Mouse (Mus musculus): ENCODE results near the gene Fras1. TPM values are rescaled to one million over a fixed set of nuclear protein-coding genes. Genes with fewer than 3 reads are reported as not detected.

Gene Fras1
- polyA plus RNA-seq, 1 experiment from 2014 or later, result 34.5 TPM

DNA sequence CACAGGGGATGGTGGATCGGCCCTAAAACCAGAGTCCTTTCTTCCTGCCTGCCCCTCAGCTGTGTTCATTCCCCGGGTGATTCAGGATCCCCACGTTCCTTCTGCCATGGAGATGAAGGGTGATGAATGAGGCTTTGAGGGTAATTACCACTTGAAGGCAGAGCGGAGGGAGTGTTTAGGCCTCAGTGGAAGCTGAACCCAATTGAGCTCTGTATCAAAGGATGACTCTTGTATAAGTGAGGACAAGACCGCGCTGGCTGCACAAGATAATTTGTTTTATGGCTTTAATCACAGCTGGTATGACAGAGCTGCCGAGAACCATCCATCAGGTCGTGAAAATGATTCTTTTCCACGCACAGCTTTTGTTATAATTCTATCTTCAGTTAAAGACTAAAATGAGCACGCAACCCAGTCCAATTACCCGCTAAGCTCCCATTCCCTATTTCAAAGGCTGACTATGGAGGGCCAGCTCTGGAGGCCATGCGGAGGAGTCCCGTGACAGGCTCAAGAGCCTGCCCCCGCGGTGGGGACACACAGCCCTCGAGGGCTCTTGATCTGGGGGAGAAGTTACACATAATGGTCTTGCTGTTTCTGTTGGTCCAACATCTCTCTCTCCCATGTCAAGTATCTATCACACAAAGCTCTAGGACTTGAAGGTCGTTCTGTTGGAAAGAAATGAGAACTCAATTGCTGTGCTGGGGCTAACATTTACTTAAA, 261.5 kb downstream of the Fras1 start:
- H3K4me1 ChIP-seq (ENCODE audit: control insufficient read depth in 2 of 2, insufficient read depth in 2 of 2, low read length in 2 of 2), result peaks cover 2 to 10% of the 10 kb centered on the region in 2 experiments
- H3K36me3 ChIP-seq (ENCODE audit: control insufficient read depth, insufficient read depth, low read length), result peaks cover 10% of the 10 kb centered on the region; the same call in 1 of the 2 replicates
- no peak overlapping the region for H3K9ac ChIP-seq (ENCODE audit: low read length)
- 83% methylated on average over 17 of the region's 17 CpGs for WGBS
- no peak for ATAC-seq (ENCODE audit: insufficient number of reproducible peaks, insufficient read depth, low FRiP score, low read depth)
- H3K4me2 ChIP-seq (ENCODE audit: low read length), result no peak overlapping the region
- H3K27ac ChIP-seq (replicated peaks in 1 of 2; ENCODE audit: control insufficient read depth in 1 of 2, insufficient read depth in 1 of 2, low read depth in 2 of 2, low read length in 2 of 2), result no peak overlapping the region
- no peak overlapping the region for H3K4me3 ChIP-seq (ENCODE audit: control insufficient read depth in 1 of 2, insufficient read depth in 1 of 2, low read depth in 1 of 2, low read length in 2 of 2)
- H3K27me3 ChIP-seq (ENCODE audit: control insufficient read depth, insufficient read depth, low read length), result no peaks in the 10 kb centered on the region
- H3K9me3 ChIP-seq (ENCODE audit: control insufficient read depth, low read length), result peaks cover 3% of the 10 kb centered on the region; the same call in 1 of the 2 replicates

DNA sequence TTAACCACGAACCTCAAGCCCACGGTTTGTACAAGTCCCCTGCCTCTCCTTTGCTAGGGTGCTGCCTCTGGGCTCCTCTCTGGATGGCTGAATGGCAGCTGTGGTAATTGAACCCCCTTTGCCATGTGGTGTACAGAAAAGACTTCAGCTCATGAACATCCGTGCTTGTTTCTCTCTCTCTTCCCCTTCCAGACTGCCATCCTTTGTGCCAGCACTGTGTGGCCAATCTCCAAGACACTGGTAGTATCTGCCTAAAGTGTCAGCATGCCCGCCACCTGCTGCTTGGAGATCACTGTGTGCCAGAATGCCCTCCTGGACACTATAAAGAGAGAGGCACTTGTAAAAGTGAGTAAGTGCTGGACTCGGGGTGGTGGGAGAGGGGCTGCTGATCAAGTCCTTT, 262.1 kb downstream of the Fras1 start:
- Histone ChIP-seq H3K27me3 (ENCODE audit: control insufficient read depth, insufficient read depth, low read length) (no peaks in the 10 kb centered on the region), H3K4me2 (ENCODE audit: low read length) (no peak overlapping the region), H3K4me1 (ENCODE audit: control insufficient read depth in 2 of 2, insufficient read depth in 2 of 2, low read length in 2 of 2) (peaks cover 2 to 4% of the 10 kb centered on the region in 2 experiments; a peak in 3 of 4 replicates), H3K36me3 (ENCODE audit: control insufficient read depth, insufficient read depth, low read length) (peaks cover 10% of the 10 kb centered on the region; the same call in 1 of the 2 replicates), H3K4me3 (ENCODE audit: control insufficient read depth in 1 of 2, insufficient read depth in 1 of 2, low read depth in 1 of 2, low read length in 2 of 2) (no peak overlapping the region), H3K9me3 (ENCODE audit: control insufficient read depth, low read length) (peaks cover 3% of the 10 kb centered on the region; the same call in 1 of the 2 replicates), H3K27ac (replicated peaks in 1 of 2; ENCODE audit: control insufficient read depth in 1 of 2, insufficient read depth in 1 of 2, low read depth in 2 of 2, low read length in 2 of 2) (no peak overlapping the region), H3K9ac (ENCODE audit: low read length) (no peak overlapping the region)
- no peak for ATAC-seq (ENCODE audit: insufficient number of reproducible peaks, insufficient read depth, low FRiP score, low read depth)
- 83% methylated on average over 5 of the region's 5 CpGs for WGBS

DNA sequence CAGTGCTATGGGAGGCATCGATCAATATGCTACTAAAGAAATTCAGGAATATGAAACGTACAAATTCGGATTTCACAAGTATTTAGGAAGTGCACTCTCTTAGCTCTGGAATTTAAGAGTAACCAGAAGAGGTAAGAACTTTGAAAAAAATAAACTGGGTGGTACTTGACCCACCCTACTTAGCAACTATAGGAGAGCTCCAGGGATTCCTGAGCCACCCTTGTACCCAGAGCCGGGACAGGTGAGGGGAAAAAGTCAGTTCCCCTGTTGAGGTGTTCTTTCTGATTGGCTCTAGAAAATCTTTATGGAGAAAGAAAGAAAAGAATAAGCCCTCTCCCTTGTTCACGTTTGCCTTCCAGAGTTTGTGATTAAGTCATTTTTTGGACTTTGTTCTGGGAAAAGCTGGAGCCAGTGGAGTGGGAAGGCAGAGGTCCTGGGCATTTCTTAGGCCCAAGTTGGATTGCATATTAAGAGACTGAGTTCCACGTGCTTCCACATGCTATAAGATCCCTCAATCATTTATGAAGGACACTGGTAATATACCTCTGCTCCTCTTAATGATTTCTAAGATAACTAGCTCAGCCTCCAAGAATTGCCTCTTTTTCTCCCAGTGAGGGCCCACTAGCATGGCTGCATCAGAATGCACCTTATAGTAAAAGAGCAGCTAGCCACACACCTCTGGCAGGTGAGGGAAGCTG, 265.6 kb downstream of the Fras1 start:
- Histone ChIP-seq H3K27me3 (ENCODE audit: control insufficient read depth, insufficient read depth, low read length) (no peaks in the 10 kb centered on the region), H3K36me3 (ENCODE audit: control insufficient read depth, insufficient read depth, low read length) (peaks cover 19% of the 10 kb centered on the region; the same call in 1 of the 2 replicates), H3K4me2 (ENCODE audit: low read length) (no peak overlapping the region), H3K9ac (ENCODE audit: low read length) (no peak overlapping the region), H3K4me3 (ENCODE audit: control insufficient read depth in 1 of 2, insufficient read depth in 1 of 2, low read depth in 1 of 2, low read length in 2 of 2) (no peak overlapping the region), H3K9me3 (ENCODE audit: control insufficient read depth, low read length) (peaks cover 2% of the 10 kb centered on the region; the same call in 1 of the 2 replicates), H3K4me1 (ENCODE audit: control insufficient read depth in 2 of 2, insufficient read depth in 2 of 2, low read length in 2 of 2) (no peaks in the 10 kb centered on the region), H3K27ac (replicated peaks in 1 of 2; ENCODE audit: control insufficient read depth in 1 of 2, insufficient read depth in 1 of 2, low read depth in 2 of 2, low read length in 2 of 2) (no peak overlapping the region)
- whole genome bisulfite sequencing, result 87% methylated on average over 6 of the region's 6 CpGs
- no peak for ATAC-seq (ENCODE audit: insufficient number of reproducible peaks, insufficient read depth, low FRiP score, low read depth)

DNA sequence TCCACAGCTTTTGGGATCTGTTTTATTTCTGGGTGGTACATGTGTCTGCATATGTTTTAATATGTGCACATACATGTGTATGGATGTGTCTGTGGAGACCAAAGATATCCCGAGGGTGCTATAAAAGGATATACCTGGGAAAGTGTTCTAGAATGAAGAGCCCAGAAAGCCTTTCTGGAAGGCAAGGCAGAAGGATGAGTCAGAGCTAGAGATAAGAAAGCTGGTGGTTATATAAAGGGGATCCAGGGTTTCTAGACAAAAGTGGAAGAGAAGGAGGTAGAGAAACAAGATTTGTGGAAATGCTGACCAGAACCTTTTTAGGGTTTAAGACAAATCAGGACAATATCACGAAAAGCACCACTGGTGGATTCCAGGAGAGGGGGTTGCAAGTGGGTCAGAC, 267.5 kb downstream of the Fras1 start:
- Histone ChIP-seq H3K4me3 (ENCODE audit: control insufficient read depth in 1 of 2, insufficient read depth in 1 of 2, low read depth in 1 of 2, low read length in 2 of 2) (no peak overlapping the region), H3K4me1 (ENCODE audit: control insufficient read depth in 2 of 2, insufficient read depth in 2 of 2, low read length in 2 of 2) (no peaks in the 10 kb centered on the region), H3K9ac (ENCODE audit: low read length) (no peak overlapping the region), H3K36me3 (ENCODE audit: control insufficient read depth, insufficient read depth, low read length) (peaks cover 23% of the 10 kb centered on the region; the same call in 1 of the 2 replicates), H3K27me3 (ENCODE audit: control insufficient read depth, insufficient read depth, low read length) (no peaks in the 10 kb centered on the region), H3K27ac (replicated peaks in 1 of 2; ENCODE audit: control insufficient read depth in 1 of 2, insufficient read depth in 1 of 2, low read depth in 2 of 2, low read length in 2 of 2) (no peak overlapping the region), H3K9me3 (ENCODE audit: control insufficient read depth, low read length) (no peaks in the 10 kb centered on the region), H3K4me2 (ENCODE audit: low read length) (no peak overlapping the region)
- 83% methylated on average over 2 of the region's 2 CpGs for WGBS
- ATAC-seq (ENCODE audit: insufficient number of reproducible peaks, insufficient read depth, low FRiP score, low read depth), result no peak

DNA sequence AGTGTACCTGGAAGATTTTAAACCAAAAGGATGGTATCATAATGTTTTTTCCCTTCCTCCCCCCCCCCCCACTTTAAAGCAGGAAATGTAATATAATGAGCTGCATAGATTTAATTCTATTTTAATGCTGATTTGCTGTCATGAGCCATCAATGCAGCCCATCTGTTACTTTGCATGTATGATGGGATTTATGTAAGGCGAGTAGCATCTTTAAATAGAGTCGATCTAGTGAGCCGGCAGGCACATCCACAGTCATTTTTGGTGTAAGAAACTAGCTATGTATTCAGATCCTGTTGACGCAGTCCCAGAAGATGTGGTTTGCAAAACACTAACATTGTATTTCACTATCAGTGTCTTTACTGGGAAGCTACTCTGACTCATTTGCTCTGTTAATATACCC, 301.9 kb downstream of the Fras1 start:
- no peak overlapping the region for H3K27ac ChIP-seq (replicated peaks in 1 of 2; ENCODE audit: control insufficient read depth in 1 of 2, insufficient read depth in 1 of 2, low read depth in 2 of 2, low read length in 2 of 2)
- no peak overlapping the region for H3K9ac ChIP-seq (ENCODE audit: low read length)
- peaks cover 10% of the 10 kb centered on the region; the same call in 1 of the 2 replicates for H3K36me3 ChIP-seq (ENCODE audit: control insufficient read depth, insufficient read depth, low read length)
- 91% methylated on average over 4 of the region's 4 CpGs for WGBS
- no peak overlapping the region for H3K4me2 ChIP-seq (ENCODE audit: low read length)
- no peaks in the 10 kb centered on the region for H3K27me3 ChIP-seq (ENCODE audit: control insufficient read depth, insufficient read depth, low read length)
- 0 out of 4 replicates have a peak, but pooled peaks cover 0 to under 1% of the 10 kb centered on the region in 2 experiments for H3K4me1 ChIP-seq (ENCODE audit: control insufficient read depth in 2 of 2, insufficient read depth in 2 of 2, low read length in 2 of 2)
- no peak for ATAC-seq (ENCODE audit: insufficient number of reproducible peaks, insufficient read depth, low FRiP score, low read depth)
- no peaks in the 10 kb centered on the region for H3K9me3 ChIP-seq (ENCODE audit: control insufficient read depth, low read length)
- no peak overlapping the region for H3K4me3 ChIP-seq (ENCODE audit: control insufficient read depth in 1 of 2, insufficient read depth in 1 of 2, low read depth in 1 of 2, low read length in 2 of 2)

DNA sequence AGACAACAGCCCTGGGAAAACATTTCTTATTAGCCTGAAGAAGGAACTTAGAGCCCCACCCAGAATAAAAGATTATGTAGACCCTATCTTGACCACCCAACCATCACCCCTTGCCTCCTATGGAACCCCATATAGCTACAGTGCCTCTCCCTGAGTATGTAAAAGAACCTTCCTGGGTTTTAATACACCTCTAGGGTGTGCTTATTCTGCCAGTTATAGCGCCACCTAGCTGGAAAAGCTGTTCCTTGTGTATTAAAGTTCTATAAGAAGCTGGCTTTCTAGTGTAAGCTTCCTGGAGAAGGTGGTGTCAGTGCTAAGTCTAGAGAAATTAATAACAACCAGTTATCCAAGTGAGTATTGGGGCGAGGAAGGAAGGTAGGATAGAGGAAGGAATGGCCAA, 303.7 kb downstream of the Fras1 start:
- Histone ChIP-seq H3K4me2 (ENCODE audit: low read length) (no peak overlapping the region), H3K4me3 (ENCODE audit: control insufficient read depth in 1 of 2, insufficient read depth in 1 of 2, low read depth in 1 of 2, low read length in 2 of 2) (no peak overlapping the region), H3K27ac (replicated peaks in 1 of 2; ENCODE audit: control insufficient read depth in 1 of 2, insufficient read depth in 1 of 2, low read depth in 2 of 2, low read length in 2 of 2) (no peak overlapping the region), H3K9ac (ENCODE audit: low read length) (no peak overlapping the region), H3K36me3 (ENCODE audit: control insufficient read depth, insufficient read depth, low read length) (peaks cover 10% of the 10 kb centered on the region; the same call in 1 of the 2 replicates), H3K4me1 (ENCODE audit: control insufficient read depth in 2 of 2, insufficient read depth in 2 of 2, low read length in 2 of 2) (peaks cover 0 to 6% of the 10 kb centered on the region in 2 experiments; a peak in 2 of 4 replicates), H3K9me3 (ENCODE audit: control insufficient read depth, low read length) (no peaks in the 10 kb centered on the region), H3K27me3 (ENCODE audit: control insufficient read depth, insufficient read depth, low read length) (no peaks in the 10 kb centered on the region)
- 23% methylated on average over 2 of the region's 2 CpGs for WGBS
- ATAC-seq (ENCODE audit: insufficient number of reproducible peaks, insufficient read depth, low FRiP score, low read depth), result no peak

DNA sequence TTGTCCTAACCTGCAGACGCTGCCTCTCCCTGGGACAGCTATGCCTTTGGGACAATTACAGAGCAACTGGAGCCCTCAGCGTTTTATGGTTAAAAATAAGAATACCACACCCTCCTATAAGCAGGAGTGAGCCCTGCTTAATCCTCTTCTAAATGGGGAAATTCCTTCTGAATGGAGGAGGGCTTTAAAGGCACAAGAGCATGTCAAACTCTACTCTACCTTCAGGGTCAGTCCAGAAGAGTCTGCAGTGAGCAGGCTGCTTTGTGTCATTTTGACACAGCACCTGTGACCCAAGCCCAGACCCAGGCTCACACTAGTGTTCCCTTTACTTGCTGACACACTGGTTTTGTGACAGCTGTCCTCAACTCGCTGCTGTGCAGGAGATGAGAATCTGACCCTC, 307.3 kb downstream of the Fras1 start:
- H3K9me3 ChIP-seq (ENCODE audit: control insufficient read depth, low read length), result no peaks in the 10 kb centered on the region
- WGBS, result 36% methylated on average over 3 of the region's 3 CpGs
- no peak overlapping the region for H3K9ac ChIP-seq (ENCODE audit: low read length)
- H3K4me2 ChIP-seq (ENCODE audit: low read length), result no peak overlapping the region
- peaks cover 0 to 6% of the 10 kb centered on the region in 2 experiments; a peak in 2 of 4 replicates for H3K4me1 ChIP-seq (ENCODE audit: control insufficient read depth in 2 of 2, insufficient read depth in 2 of 2, low read length in 2 of 2)
- H3K27me3 ChIP-seq (ENCODE audit: control insufficient read depth, insufficient read depth, low read length), result no peaks in the 10 kb centered on the region
- ATAC-seq (ENCODE audit: insufficient number of reproducible peaks, insufficient read depth, low FRiP score, low read depth), result no peak
- no peak overlapping the region for H3K27ac ChIP-seq (replicated peaks in 1 of 2; ENCODE audit: control insufficient read depth in 1 of 2, insufficient read depth in 1 of 2, low read depth in 2 of 2, low read length in 2 of 2)
- H3K36me3 ChIP-seq (ENCODE audit: control insufficient read depth, insufficient read depth, low read length), result peaks cover 8% of the 10 kb centered on the region; the same call in 1 of the 2 replicates
- no peak overlapping the region for H3K4me3 ChIP-seq (ENCODE audit: control insufficient read depth in 1 of 2, insufficient read depth in 1 of 2, low read depth in 1 of 2, low read length in 2 of 2)

Measured in heart, embryonic 14.5 days (tissue).